Mouse (Mus musculus): Measurements from ENCODE around the gene Zp3r. TPM values are rescaled to one million over a fixed set of nuclear protein-coding genes. Genes with fewer than 3 reads are reported as not detected.

Gene Zp3r
- polyA plus RNA-seq (2017; shearing (Covaris generic)), result not detected

GRCm38 (mm10) chr1:130629521-130629920 is at the start of gene Zp3r:
Zp3r (minus strand) TSS chr1:130629621.

DNA sequence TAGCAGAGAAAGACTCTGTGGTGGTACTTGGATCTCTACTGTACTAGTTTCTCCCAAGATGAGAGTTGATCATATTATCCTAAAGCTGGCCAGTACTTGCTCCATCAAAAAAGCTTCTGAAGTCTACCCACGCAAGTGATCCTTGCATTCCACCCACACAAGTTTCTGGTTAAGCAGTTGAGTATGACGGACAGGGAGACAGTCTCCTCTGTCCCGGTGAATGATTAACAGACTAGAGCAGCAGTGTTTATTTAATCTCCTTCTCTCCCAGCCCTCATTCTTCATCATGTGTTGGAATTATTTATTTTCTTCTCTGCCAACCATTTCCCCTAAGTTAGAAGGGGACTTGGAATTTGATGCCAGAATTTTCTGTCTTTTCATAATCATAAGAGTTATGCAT is 32.0 kb upstream of the Zp3r start, which contains the start of gene C4bp:
Gene C4bp (minus strand): TSS at position 179 of the 400 bp plus-strand sequence.

Other genes with a start within 250 kb of the Zp3r start
- gene Cd55b, start 206.6 kb downstream of the Zp3r start, polyA plus RNA-seq (2017; shearing (Covaris generic)), result not detected
- gene Cd55, start 166.9 kb downstream of the Zp3r start, polyA plus RNA-seq (2017; shearing (Covaris generic)), result 44.1 TPM
- gene C4bp, start 32.0 kb upstream of the Zp3r start, polyA plus RNA-seq (2017; shearing (Covaris generic)), result 0.24 TPM
- not detected for gene Gm29427, start 86.2 kb upstream of the Zp3r start, polyA plus RNA-seq (2017; shearing (Covaris generic))
- 7.5 TPM for gene Yod1, start 87.7 kb upstream of the Zp3r start, polyA plus RNA-seq (2017; shearing (Covaris generic))
- 7.5 TPM for gene Pfkfb2, start 99.6 kb upstream of the Zp3r start, polyA plus RNA-seq (2017; shearing (Covaris generic))
- gene AA986860, start 102.4 kb upstream of the Zp3r start, polyA plus RNA-seq (2017; shearing (Covaris generic)), result 0.13 TPM
- gene Fcamr, start 171.3 kb upstream of the Zp3r start, polyA plus RNA-seq (2017; shearing (Covaris generic)), result 0.66 TPM
- 0.17 TPM for gene Pigr, start 197.1 kb upstream of the Zp3r start, polyA plus RNA-seq (2017; shearing (Covaris generic))
- gene Fcmr, start 236.0 kb upstream of the Zp3r start, polyA plus RNA-seq (2017; shearing (Covaris generic)), result 6.0 TPM

All from inflammation-experienced regulatory T-cells, adult 16 weeks (primary cell).